Mouse (Mus musculus): ENCODE results near the gene Ccdc113. TPM values are rescaled to one million over a fixed set of nuclear protein-coding genes. Genes with fewer than 3 reads are reported as not detected.

Ccdc113 gene
- polyA plus RNA-seq, 1 experiment: not detected

DNA sequence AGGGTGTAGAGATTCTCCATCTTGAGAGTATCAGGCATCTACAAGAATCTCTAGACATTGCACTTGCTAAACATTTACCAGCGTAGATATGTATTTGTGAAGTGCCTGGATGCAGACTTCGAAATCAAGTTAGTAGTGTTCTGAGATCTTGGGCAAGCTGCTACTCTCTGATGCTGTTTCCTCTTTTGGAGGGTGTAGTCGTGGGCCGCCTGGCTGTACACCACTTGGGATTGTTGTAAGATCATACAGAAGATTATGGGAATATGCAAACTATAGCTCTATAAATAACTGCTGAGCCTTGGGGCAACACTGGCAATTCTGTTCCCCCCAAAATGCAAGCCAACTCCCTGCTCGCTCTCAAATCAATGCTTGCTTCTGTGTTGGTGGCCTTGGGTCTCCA, 39.3 kb downstream of the Ccdc113 start:
- peaks cover 30% of the 10 kb centered on the region for H3K27me3 ChIP-seq (ENCODE audit: control insufficient read depth, insufficient read depth, insufficient read length)
- no peak overlapping the region for H3ac ChIP-seq (ENCODE audit: control insufficient read depth, insufficient read length, low read depth)
- H3K79me3 ChIP-seq (ENCODE audit: low read depth): no peaks in the 10 kb centered on the region
- H3K4me3 ChIP-seq (ENCODE audit: insufficient read depth, poor library complexity, severe bottlenecking): no peak overlapping the region
- no peaks in the 10 kb centered on the region for H3K79me2 ChIP-seq (ENCODE audit: control insufficient read depth, insufficient read depth)
- TF ChIP-seq FOSL1 (IDR thresholded peaks at IDR 0.05; ENCODE audit: insufficient read depth, low read length, poor library complexity, severe bottlenecking) (no peak), MYOG (IDR thresholded peaks at IDR 0.05; ENCODE audit: control insufficient read depth, extremely low read depth, insufficient read length) (no peak), USF1 (IDR thresholded peaks at IDR 0.05; ENCODE audit: low read depth) (no peak), CEBPB (IDR thresholded peaks at IDR 0.05; ENCODE audit: low read depth) (no peak), CTCF (IDR thresholded peaks at IDR 0.05; ENCODE audit: control insufficient read depth, insufficient read depth, insufficient read length) (no peak), MYOD1 (IDR thresholded peaks at IDR 0.05; ENCODE audit: control insufficient read depth, insufficient read length, low read depth) (no peak), MAX (IDR thresholded peaks at IDR 0.05) (no peak)
- no peaks in the 10 kb centered on the region for H3K36me3 ChIP-seq (ENCODE audit: control insufficient read depth, insufficient read depth)

DNA sequence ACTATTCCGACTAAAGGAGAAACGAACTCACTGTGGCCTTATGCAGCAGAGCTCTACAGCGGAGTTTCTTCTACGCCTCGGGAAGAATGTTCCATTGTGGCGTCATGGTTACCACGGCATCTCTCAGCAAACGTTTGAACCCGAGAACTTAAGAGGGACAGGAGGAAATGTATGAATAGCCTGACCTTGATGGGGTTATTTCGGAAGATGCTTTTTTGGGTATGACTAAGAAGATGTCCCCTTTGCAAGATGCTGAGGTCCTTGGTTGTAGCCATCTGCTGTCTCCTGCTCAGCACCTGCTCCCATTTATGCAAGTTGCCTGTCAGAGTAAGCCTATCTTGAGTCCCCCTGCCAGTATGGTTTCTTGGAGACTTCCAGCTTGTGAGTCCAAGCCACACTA, 42.4 kb downstream of the Ccdc113 start, which contains the start of gene Prss54:
Prss54 (minus strand) TSS at position 101 of the 400 bp plus-strand sequence.
- Histone ChIP-seq H3ac (ENCODE audit: control insufficient read depth, insufficient read length, low read depth) (no peak within 1 kb of the TSS), H3K79me2 (ENCODE audit: control insufficient read depth, insufficient read depth) (no peaks in the 10 kb centered on the region), H3K4me3 (ENCODE audit: insufficient read depth, poor library complexity, severe bottlenecking) (no peak within 1 kb of the TSS), H3K36me3 (ENCODE audit: control insufficient read depth, insufficient read depth) (no peaks in the 10 kb centered on the region), H3K27me3 (ENCODE audit: control insufficient read depth, insufficient read depth, insufficient read length) (peaks cover 24% of the 10 kb centered on the region), H3K79me3 (ENCODE audit: low read depth) (no peaks in the 10 kb centered on the region)
- TF ChIP-seq USF1 (IDR thresholded peaks at IDR 0.05; ENCODE audit: low read depth) (no peak), MYOD1 (IDR thresholded peaks at IDR 0.05; ENCODE audit: control insufficient read depth, insufficient read length, low read depth) (no peak), CTCF (IDR thresholded peaks at IDR 0.05; ENCODE audit: control insufficient read depth, insufficient read depth, insufficient read length) (no peak), MYOG (IDR thresholded peaks at IDR 0.05; ENCODE audit: control insufficient read depth, extremely low read depth, insufficient read length) (no peak), MAX (IDR thresholded peaks at IDR 0.05) (no peak), FOSL1 (IDR thresholded peaks at IDR 0.05; ENCODE audit: insufficient read depth, low read length, poor library complexity, severe bottlenecking) (no peak), CEBPB (IDR thresholded peaks at IDR 0.05; ENCODE audit: low read depth) (no peak)

DNA sequence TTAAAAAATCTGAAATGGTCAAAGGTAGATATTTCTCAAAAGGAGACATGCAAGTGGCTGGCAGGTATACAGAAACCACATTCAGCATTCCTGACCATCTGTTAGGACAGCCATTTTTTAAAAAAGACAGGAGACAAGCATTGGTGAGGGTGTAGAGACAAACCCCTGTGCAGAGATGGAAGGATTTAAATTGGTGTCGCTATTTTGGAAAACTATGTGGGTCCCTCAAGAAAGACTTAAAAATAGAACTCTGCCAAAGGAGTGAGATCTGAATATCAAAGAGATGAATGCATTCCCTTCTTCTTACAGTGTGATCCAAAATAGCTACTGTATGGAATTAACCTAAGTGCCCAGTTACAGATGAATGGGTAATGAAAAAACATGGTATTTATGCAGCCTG, 53.5 kb downstream of the Ccdc113 start:
- Histone ChIP-seq H3K4me3 (ENCODE audit: insufficient read depth, poor library complexity, severe bottlenecking) (no peak overlapping the region), H3K79me2 (ENCODE audit: control insufficient read depth, insufficient read depth) (no peaks in the 10 kb centered on the region), H3K36me3 (ENCODE audit: control insufficient read depth, insufficient read depth) (no peaks in the 10 kb centered on the region), H3ac (ENCODE audit: control insufficient read depth, insufficient read length, low read depth) (no peak overlapping the region), H3K79me3 (ENCODE audit: low read depth) (no peaks in the 10 kb centered on the region), H3K27me3 (ENCODE audit: control insufficient read depth, insufficient read depth, insufficient read length) (peaks cover 13% of the 10 kb centered on the region)
- TF ChIP-seq USF1 (IDR thresholded peaks at IDR 0.05; ENCODE audit: low read depth) (no peak), MAX (IDR thresholded peaks at IDR 0.05) (no peak), CTCF (IDR thresholded peaks at IDR 0.05; ENCODE audit: control insufficient read depth, insufficient read depth, insufficient read length) (no peak), MYOD1 (IDR thresholded peaks at IDR 0.05; ENCODE audit: control insufficient read depth, insufficient read length, low read depth) (no peak), CEBPB (IDR thresholded peaks at IDR 0.05; ENCODE audit: low read depth) (no peak), FOSL1 (IDR thresholded peaks at IDR 0.05; ENCODE audit: insufficient read depth, low read length, poor library complexity, severe bottlenecking) (no peak), MYOG (IDR thresholded peaks at IDR 0.05; ENCODE audit: control insufficient read depth, extremely low read depth, insufficient read length) (no peak)

DNA sequence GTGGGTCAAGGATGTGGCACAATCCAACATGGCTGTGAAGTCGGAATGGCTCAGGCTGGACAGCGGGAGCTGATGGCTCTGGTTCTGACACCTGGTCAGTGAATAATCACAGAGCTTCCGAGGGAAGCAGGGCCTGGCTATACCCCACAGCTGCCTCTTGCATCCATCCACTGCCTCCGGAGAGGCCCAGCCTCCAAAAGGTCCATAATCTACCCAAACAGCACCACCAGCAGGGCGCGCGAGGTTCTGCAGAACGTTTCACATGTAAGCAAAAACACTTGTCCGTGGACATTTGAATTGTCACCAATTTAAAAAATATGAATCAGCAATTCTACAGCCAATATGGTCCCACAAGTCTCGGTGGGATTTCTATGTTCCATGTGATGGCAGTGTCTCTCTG, 55.4 kb downstream of the Ccdc113 start:
- Histone ChIP-seq H3K36me3 (ENCODE audit: control insufficient read depth, insufficient read depth) (no peaks in the 10 kb centered on the region), H3K79me3 (ENCODE audit: low read depth) (no peaks in the 10 kb centered on the region), H3K79me2 (ENCODE audit: control insufficient read depth, insufficient read depth) (no peaks in the 10 kb centered on the region), H3K4me3 (ENCODE audit: insufficient read depth, poor library complexity, severe bottlenecking) (no peak overlapping the region), H3K27me3 (ENCODE audit: control insufficient read depth, insufficient read depth, insufficient read length) (peaks cover 9% of the 10 kb centered on the region), H3ac (ENCODE audit: control insufficient read depth, insufficient read length, low read depth) (no peak overlapping the region)
- no peak for TF ChIP-seq FOSL1 (IDR thresholded peaks at IDR 0.05; ENCODE audit: insufficient read depth, low read length, poor library complexity, severe bottlenecking)
- TF ChIP-seq MYOD1 (IDR thresholded peaks at IDR 0.05; ENCODE audit: control insufficient read depth, insufficient read length, low read depth): no peak
- TF ChIP-seq MYOG (IDR thresholded peaks at IDR 0.05; ENCODE audit: control insufficient read depth, extremely low read depth, insufficient read length): no peak
- TF ChIP-seq CEBPB (IDR thresholded peaks at IDR 0.05; ENCODE audit: low read depth): no peak
- no peak for TF ChIP-seq USF1 (IDR thresholded peaks at IDR 0.05; ENCODE audit: low read depth)
- TF ChIP-seq CTCF (IDR thresholded peaks at IDR 0.05; ENCODE audit: control insufficient read depth, insufficient read depth, insufficient read length): no peak
- TF ChIP-seq MAX (IDR thresholded peaks at IDR 0.05): no peak

DNA sequence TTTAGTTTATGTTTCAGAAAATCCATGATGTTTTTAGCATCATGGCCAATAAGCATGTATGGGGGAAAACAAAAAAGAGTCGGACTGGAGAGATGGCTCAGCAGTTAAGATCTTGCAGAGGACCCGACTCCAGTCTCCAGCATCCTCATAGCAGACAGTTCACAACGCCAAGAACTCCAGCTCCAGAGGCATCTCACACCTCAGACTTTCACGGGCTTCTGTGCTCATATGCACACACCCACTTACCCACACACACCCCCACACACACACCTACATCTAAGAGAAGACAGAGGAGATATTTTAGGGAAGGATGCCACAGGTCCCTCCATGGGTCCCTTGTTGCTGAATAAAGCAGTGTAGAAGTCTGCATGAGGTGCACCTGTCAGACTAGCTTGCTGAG, 56.7 kb downstream of the Ccdc113 start:
- Histone ChIP-seq H3ac (ENCODE audit: control insufficient read depth, insufficient read length, low read depth) (no peak overlapping the region), H3K36me3 (ENCODE audit: control insufficient read depth, insufficient read depth) (no peaks in the 10 kb centered on the region), H3K4me3 (ENCODE audit: insufficient read depth, poor library complexity, severe bottlenecking) (no peak overlapping the region), H3K27me3 (ENCODE audit: control insufficient read depth, insufficient read depth, insufficient read length) (peaks cover 9% of the 10 kb centered on the region), H3K79me3 (ENCODE audit: low read depth) (no peaks in the 10 kb centered on the region), H3K79me2 (ENCODE audit: control insufficient read depth, insufficient read depth) (no peaks in the 10 kb centered on the region)
- TF ChIP-seq CTCF (IDR thresholded peaks at IDR 0.05; ENCODE audit: control insufficient read depth, insufficient read depth, insufficient read length) (no peak), MYOG (IDR thresholded peaks at IDR 0.05; ENCODE audit: control insufficient read depth, extremely low read depth, insufficient read length) (no peak), CEBPB (IDR thresholded peaks at IDR 0.05; ENCODE audit: low read depth) (no peak)

DNA sequence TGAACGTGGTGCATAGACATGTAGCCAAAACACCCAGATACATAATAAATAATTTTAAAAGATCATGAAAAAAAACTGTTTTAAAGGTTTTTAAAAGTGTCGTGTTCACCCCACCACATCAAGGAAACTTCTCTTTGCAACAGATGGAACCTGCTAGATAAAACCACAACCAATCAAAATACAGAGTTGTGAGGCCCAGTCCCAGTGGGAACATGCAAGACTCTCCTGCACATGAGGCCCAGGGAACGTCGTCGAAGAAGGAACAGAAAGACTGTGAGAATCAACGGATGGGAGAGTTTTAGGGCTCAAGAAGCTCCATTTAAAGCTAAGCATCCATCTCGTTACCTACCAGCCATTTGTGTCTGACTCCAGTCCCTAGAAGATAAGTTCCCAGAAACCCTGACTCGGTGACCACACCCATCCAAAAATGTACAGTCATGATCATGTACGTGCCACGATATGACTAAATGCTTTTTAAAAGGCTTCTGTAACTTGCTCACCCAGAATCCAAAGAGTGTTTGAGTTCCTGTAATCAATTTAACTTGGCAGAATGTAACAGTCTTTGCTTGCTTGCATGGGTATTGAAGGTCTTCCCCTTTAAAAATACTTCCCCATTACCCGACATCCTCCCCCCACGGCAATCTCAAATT, 58.4 kb downstream of the Ccdc113 start:
- TF ChIP-seq FOSL1 (IDR thresholded peaks at IDR 0.05; ENCODE audit: insufficient read depth, low read length, poor library complexity, severe bottlenecking): no peak
- TF ChIP-seq CEBPB (IDR thresholded peaks at IDR 0.05; ENCODE audit: low read depth): no peak
- TF ChIP-seq MAX (IDR thresholded peaks at IDR 0.05): no peak
- TF ChIP-seq MYOD1 (IDR thresholded peaks at IDR 0.05; ENCODE audit: control insufficient read depth, insufficient read length, low read depth): no peak
- TF ChIP-seq CTCF (IDR thresholded peaks at IDR 0.05; ENCODE audit: control insufficient read depth, insufficient read depth, insufficient read length): no peak
- no peak for TF ChIP-seq USF1 (IDR thresholded peaks at IDR 0.05; ENCODE audit: low read depth)
- no peak for TF ChIP-seq MYOG (IDR thresholded peaks at IDR 0.05; ENCODE audit: control insufficient read depth, extremely low read depth, insufficient read length)
- Histone ChIP-seq H3ac (ENCODE audit: control insufficient read depth, insufficient read length, low read depth) (no peak overlapping the region), H3K27me3 (ENCODE audit: control insufficient read depth, insufficient read depth, insufficient read length) (peaks cover 9% of the 10 kb centered on the region), H3K36me3 (ENCODE audit: control insufficient read depth, insufficient read depth) (no peaks in the 10 kb centered on the region), H3K79me2 (ENCODE audit: control insufficient read depth, insufficient read depth) (no peaks in the 10 kb centered on the region), H3K79me3 (ENCODE audit: low read depth) (no peaks in the 10 kb centered on the region), H3K4me3 (ENCODE audit: insufficient read depth, poor library complexity, severe bottlenecking) (no peak overlapping the region)

All from C2C12 (cell line).